Mouse (Mus musculus): ENCODE data around the gene Supt3.
A peak's percentile ranks its signal among the peaks of the same experiment; 100 is the strongest.

Supt3 gene

DNA sequence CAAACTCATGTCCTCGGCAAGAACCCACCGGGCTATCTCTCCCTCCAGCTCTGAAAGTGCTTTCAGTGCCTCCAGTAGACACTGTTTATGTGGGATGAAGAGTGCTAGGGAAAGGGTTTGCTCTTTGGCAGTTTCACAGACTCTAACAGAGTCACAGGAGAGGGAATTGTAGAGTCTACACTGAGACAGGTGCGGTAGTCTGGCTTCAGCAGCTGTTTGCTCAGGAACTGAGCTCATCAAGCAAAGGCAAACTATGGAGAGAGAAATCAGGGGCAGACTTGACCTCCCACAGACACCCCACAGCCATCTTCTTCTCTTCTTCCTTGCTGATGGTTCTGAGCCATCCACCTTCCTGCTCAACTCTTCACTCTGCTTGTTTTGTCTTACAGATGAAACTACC, 193.3 kb downstream of the Supt3 start:
- DNase-seq: no peak

DNA sequence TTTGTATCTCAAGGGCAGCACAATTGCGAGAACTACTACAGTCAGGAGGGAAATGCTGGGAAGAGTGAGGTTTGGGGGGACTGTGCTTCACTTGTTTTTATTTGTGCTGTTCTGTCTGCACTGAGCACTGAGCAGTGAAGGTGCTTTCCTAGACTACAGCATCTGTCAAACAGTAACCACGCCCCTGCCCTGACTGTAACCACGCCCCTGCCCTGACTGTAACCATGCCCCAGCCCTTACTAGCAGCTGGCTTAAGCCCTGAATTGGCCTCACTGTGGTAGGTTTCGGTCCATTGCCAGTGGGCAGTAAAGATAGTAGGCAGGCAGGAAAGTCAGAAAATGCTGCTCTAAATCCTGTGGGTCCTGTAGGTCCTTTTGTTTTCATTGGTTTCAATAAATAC, 196.5 kb downstream of the Supt3 start:
- no peak for DNase-seq

DNA sequence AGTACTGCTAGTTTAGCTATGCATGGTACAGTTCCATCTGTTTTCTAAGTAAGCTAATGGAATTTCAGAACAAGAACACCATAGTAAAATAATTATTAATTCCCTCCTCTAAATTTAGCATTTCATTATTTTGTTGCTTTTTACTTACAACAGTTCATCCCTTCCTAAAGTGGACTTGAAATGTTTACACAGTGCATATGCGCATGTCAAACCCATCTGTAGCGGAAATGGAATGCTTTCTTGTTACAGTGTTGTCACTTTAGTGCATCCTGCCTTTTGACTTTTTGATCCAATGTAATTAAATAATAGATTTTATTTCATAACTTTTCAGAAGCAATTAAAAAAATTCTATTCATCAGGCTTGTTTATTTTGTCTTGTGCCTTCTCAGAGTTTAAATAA, 200.7 kb downstream of the Supt3 start:
- no peak for DNase-seq

DNA sequence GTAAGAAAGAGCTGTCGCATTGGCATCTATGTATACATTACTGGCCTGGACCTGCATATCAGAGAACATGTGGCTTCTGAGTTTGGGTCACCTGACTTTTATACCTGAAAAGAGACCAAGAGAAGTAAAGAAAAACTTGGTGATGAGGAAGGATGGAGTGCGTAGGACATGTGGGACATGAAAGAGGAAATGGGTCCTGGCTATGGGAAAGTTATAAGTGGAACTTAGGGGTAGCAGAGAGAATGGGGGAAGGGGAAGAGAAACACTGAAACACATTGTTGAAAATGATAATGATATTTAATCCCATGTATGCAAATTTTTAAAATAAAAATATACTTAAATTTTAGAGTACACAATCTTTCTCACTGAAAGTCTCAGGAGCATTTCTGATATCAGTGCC, 211.0 kb downstream of the Supt3 start:
- DNase-seq: no peak

DNA sequence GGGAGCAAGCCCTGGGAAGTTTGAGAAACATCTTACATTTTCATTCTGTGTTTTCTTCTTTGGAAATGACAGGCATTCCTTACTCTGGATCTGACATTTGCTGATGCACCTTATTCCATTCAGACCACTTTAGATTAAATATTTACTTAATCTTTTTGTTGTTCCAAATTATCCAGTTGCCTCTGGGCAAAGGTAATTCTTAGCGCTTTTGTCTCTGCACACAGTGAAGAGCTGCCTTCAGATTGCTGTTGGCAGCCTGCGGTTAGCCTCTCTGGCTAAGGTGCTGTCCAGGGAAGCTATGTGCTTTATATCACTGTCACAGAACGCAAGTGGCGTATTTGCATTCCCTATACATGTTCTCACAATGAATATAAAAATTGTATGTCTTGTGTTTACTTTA, 226.4 kb downstream of the Supt3 start:
- DNase-seq: no peak

DNA sequence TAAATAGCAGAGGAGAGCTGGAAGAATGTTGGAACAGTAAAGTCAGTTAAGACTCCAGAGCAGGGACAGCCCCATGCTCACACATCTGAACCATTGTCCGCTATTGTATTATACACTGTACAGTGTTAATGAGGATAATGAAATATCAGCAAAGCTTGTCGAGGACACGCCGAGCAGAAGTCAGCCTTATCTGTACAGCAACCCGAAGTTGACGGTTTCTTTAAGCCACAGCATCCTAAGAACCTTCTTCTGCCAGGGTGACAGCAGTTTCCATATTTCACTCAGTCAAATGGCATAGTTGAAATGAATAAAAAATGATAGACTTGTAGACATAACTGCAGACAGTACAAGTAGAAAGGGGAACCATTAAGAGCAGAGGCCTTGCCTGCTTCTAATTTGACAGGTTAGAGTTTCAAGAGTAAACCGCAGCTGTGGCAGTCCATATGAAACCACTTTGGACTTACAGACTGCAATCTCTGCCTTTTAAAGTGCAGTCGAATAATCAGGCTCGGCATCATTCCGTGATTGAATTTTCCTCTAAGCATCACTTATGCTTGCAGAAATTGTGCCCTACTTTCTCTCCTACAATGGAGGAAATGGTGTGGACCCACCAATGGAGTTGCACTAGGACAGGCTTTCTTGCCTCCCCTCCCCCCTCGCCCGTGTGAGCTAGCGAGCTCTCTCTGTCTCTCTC, 227.7 kb downstream of the Supt3 start:
- no peak for DNase-seq

DNA sequence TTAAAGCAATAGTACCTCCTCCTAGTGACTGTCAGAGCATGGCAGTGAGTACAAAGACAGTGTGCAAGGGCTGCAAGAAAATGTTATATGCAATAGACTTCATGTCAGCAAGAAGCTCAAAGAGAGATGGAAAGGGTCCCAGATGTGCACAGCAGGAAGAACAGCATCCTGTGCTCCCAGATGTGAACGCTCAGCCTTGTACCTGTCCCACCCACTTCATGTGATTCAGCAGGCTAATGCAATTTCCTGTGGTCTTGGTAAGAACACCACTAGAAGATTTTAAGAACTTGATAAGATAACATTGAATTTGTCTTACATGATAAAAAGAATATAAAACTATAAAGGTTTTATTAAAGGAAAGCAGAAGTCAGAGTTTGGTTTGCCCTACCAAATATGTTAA, 230.5 kb downstream of the Supt3 start:
- DNase-seq: no peak

DNA sequence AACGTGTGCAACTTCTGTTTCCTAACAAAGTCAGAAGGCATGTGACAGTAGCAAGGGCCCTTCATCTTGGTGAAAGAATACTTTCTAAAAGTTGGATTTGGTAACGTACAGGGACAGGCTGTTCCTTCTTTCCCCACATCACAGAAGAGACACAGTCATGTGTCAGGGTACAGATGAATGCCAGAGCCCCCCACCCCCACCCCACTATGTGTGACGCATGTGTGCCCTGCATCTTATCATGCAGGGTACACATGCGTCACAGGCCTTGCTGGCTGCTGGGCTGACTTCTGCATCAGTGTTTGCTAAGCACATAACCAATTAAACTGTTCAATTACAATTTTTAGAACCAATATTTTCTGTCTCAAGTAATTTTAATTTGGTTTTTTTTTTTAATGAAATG, 231.7 kb downstream of the Supt3 start:
- DNase-seq: no peak

DNA sequence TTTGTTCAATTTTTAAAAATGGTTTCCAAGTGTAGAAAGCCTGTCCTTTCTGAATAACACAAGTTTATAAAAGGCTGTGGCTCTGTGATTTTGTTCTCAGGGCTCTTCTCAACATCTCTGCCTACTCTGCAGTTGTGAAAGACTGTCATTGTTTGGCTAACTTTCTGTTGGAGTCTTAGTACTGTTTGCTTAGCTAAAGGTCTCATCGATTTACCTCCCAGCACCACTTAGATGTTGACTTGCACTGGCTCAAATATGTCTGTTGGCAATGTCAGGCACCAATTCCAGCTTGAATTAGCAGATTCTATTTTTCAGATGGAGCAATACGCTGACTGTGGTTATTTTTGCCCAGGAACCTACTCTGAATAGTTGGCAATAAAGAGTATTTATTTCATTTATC, 233.5 kb downstream of the Supt3 start:
- no peak for DNase-seq

DNA sequence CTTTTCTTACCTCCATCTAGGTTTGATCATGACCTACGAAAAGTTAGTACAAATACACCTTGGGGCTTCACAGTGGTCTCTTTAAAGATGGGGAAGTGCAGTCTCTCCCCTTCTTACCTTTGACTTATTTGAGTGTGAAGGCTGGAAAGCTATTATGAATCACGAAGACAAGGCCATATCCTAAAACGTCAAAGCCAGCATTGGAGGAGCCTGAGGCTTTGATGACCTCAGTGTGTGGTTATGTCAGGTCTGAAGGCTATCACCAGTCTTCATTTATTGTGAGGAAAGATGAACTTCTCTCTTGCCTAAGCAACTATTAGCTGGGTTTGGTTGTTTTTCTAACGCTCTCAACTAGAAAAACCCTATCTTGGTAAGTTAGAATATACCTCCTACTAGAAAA, 239.8 kb downstream of the Supt3 start:
- DNase-seq: no peak

DNA sequence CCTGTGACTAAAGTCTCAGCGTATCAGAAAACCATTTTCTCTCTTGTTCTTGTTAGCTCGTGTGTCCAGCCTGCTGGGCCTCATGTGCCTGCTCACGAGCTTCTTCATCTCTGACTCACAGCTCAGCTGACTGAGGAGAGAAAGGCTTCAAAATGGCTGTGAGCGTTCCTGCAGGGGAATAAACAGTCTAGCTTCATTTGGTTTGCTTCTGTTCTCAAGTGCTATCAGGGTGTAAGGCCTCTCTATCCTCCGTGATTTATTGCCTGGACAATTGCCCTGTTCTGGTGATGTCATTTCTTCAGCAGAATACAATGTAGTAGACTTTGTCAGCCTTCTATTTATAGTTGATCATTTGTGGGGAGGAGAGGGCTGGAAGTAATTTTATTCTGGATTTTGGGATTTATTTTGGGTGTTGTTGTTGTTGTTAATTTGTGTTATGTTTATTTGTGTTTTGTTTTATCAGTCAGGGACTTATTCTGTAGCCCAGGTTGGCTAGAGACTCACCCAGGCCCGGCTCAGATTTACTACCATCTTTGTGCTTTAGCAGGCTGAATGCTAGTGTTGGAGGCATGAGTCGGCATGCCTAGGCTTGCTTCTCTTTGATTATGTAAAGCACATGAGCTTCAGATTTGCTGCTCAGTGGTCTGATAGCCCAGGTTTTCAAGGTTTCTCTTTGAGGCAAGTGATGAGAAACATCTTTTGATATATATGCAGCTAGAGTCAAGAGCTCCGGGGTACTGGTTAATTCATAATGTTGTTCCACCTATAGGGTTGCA, 243.4 kb downstream of the Supt3 start:
- no peak for DNase-seq

DNA sequence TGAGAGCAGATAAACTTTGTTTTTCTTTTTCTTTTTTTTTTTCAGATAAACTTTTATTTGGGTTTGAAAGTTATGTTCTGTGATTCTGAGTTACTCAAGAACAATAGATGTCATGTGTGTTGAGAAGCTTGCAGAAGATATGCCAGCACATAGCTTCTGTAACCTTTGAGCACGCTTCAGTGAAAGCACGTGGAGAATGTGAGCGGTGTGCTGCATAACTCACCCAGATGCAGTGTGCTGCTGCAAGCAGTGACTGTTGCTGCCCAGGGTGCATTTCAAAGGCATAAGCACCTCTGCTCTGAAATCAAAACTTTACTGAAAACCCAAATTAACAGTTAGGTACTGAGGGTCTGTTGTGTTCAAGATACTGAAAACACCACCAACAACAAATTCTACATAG, 251.5 kb downstream of the Supt3 start:
- no peak for DNase-seq

DNA sequence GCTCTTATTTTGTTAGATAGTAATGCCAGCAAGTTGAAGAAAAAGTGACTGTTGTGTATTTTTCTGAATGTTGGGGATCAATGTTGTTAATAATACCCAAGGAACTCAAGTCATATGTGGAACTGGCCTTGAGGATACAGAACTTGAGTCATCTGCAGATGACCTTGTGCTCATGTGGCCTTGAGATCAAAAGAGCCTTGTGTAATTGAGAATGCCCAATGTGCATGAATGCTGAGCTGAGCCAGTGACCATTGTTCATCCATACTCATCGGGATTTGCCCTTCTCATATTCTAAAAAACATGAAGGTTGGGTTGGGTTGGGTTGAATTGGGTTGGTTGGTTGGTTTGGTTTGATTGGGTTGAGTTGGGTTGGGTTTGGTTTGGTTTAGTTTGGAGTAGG, 252.2 kb downstream of the Supt3 start:
- DNase-seq: no peak

DNA sequence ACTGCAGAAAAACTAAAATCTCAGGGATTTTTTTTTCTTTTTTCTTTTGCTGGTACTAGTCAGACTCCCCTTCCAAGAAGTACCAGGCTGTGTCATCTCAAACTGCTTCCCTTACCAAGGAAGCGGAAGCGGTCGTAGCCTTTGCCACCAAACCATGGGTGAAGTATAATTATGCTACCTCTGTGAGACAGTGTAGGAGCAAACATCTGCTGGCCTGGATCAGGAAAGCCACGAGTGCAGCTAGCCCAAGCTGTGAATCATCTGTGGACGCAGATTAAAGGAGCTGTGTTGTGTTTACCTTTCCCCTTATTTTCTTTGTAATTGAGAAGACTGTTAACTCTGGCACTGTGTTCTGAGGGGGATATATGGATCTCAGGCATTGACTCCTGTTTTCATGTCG, 255.3 kb downstream of the Supt3 start:
- no peak for DNase-seq

DNA sequence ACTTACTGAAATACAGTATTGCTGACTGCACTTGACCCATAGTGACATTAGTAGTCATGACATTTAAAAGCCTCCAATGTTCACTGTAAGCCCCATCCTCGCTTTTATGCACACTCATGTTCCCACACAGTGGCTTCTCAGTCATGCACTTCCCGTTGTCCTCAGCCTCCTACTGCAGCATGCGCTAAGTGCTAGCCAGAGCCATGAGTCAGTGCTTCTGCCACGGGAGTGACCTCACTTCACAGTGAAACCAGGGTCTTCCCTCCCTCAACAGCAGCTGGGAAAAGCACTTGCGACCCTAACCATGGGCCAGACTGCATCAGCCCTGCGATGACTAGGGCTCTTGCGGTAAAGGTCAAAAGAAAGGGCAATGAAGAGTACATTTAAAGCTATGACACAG, 256.7 kb downstream of the Supt3 start:
- DNase-seq: no peak

DNA sequence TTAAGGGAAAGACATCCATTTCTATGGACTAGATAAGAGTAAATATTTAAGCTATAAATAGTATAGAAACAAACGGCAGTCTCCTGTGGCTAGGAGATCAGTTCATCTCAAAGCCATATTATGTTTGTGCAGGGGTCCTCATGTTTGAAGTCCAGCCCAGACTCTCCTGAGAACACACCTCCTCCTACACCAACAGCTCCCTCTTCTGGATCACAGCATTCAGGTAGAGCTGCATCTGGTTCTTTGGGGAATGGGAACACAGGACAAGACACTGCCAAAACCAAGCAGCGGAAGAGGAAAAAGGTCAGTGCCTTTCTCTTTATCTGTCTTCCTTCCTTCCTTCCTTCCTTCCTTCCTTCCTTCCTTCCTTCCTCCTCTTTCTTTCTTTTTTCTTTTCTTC, 264.1 kb downstream of the Supt3 start:
- no peak for DNase-seq

DNA sequence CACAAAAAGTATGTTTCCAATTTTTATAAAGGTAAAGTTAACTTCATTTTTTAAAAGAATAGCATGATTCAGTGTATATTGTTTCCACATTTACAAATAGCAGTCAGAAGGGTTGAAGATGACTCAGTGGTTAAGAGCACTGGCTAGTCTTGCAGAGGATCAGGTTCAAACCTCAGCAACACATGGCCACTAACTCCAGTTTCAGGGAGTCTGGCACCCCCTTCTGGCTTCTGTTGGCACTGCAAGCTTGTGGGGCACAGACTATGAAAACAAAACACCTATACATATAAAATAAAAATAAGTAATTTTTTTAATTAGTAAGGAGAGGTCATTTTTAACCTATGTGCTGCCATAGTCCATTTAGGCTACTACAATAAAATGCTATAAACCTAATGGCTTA, 268.9 kb downstream of the Supt3 start:
- no peak for DNase-seq

DNA sequence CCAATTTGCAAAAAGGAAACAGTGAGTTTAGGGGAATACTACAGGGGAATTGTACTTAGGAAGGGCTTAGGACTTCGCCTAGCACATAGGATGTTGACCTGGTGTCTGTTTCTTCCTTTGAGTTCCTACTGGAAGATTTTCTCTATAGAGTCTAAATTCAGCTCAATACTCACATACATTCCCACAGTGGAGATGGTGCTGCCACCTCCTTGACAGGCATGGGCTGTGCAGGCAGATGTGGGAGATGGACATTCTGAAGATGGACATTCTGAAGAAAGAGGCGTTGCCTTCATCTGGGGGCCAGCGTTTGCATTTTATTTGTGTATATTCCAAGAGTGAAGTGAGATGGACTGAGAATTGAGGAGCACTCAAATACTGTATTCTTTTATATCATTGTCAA, 269.6 kb downstream of the Supt3 start:
- no peak for DNase-seq

DNA sequence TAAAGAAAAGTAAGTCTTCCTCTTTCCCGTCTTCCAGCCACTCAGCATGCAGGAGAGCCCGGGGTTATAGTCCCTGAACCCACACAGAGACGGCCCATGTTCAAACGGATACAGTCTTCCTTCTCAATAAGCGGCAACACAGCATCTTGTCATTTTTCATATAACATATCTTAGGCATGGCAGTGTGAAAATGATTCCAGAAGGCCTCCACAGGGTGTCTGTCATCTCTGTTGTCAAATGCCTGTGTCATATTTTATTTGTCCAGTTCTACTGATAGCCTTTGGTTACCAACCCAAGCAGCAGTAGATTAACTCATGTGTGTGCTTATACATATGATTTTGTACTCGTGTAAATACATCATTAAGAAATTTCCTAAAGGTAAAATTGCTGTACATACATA, 270.3 kb downstream of the Supt3 start:
- peak in 1 of 2 experiments; percentile 17 for DNase-seq

DNA sequence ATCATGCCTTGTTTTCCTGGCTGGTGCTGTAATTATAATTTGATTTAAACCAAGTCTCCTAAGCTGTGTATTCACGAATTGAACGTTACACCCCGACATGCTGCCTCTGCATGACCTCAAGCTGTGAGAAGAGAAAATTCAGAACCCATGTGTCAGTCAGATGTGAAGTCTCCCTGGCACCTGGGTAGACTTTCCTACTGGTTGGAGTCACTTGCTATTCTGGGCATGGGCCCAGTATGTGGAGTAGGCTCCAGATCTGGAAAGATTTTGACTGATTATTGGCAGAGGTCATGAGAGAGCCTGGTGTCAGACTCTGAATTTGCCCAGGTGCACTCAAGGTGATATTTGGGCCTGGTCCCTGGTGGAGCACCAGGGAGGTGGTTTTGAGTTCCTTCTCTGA, 275.0 kb downstream of the Supt3 start:
- no peak for DNase-seq

DNA sequence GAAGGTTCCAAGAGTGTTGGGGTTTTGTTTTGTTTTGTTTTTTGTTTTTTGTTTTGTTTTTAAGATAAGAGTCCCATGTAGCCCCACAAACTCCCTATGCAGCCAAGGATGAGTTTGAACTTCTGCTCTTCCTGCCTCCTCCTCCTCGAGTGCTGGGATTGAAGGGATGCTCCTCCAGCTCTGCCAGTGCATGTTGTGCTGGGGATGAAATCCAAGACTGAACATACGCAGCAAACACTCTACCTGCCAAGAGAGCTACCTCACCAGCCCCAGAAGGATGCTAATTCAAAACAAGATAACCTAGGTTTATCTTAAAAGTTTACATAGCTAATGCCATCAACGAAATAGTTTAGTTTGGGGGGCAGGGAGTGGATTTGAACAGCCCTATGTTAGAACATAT, 276.4 kb downstream of the Supt3 start:
- DNase-seq: no peak

DNA sequence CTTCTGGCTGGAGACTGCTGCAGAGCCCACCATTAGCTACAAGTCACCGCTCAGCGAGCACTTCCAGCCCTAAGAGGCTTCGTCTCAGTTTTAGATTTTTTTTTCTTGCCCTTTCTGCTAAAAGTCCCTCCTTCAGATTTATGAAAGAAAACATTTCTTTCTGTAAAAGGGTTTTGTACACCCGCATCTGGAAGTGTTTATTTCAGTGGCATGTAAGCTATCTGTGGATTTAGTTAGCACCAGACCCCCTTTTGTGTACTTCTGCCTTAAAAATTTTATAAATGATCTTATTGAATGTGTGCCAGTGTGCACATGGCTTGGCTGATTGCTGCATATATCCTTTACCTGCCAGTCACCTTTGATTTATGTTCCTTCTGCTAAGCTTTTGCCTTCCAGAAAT, 277.6 kb downstream of the Supt3 start:
- no peak for DNase-seq

DNA sequence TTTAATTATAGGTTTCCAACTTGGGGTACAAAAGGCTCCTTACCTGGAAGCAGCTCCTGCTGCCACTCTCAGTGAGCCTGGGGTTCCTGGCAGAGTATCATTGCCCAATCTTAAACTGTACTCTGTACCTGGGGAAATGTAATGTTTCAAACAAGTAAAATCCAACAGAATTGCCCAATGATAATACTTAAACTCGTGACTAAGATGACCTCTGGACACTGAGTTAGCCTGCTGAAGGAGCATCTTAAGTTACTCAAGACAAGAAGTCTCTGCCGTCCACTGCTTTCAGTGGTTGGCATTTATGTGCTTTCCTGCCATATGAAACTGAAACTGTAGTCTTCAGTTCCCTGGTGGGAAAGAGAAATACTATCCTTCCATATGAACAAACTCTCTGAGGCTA, 279.9 kb downstream of the Supt3 start:
- no peak for DNase-seq

DNA sequence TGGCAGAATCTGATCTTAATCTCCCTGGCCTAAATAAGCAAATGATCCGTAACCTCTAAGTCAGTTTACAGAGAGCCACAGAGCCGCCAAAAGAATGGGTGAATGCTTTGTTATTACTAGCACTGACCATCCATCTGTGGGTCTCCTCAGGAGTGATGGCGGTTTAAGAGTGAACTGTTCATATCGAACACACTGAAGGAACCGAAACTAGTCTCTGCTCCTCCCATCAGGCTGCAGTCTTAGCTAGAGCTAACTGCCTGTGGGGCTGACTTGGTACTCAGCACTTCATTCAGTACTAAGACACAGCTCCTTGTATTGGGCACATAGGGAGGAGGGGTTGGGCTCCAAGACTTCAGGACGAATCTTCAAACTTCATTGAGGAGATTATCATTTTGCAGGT, 280.8 kb downstream of the Supt3 start:
- DNase-seq: no peak
